ENCODE assay signal across 8 mouse cellular contexts in the genomic region with DNA sequence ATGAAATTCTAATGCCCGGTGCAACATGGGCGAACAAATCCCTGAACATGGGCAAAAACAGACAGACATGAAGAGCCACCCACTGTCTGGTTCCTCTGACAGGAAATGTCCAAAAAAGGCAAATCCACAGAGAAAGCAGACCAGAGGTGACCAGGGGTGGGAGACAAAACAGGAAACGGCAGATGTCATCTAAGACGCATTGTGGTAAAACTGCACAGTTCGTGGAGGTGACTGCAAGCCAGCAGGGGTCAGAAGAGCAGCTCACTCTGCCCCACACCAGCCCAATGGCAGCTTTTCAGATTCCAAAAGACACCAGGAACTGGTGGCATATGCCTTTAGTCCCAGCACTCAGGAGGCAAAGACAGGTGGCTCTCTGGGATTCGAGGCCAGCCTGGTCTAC. TPM values are rescaled to one million over a fixed set of nuclear protein-coding genes. Genes with fewer than 3 reads are reported as not detected.
DNase-seq lines count a peak whose midpoint lies in the region; ATAC-seq and TF ChIP-seq lines count a peak whose summit lies in the region.

No protein-coding gene starts in this region.

- WGBS in lung, embryonic 14.5 days, result 54% methylated on average over 6 of the region's 6 CpGs
- WGBS in thymus, adult 2 months, result 21% methylated on average over 6 of the region's 6 CpGs
- WGBS in neural tube, embryonic 15.5 days, result 55% methylated on average over 6 of the region's 6 CpGs
- WGBS in midbrain, embryonic 16.5 days, result 65% methylated on average over 6 of the region's 6 CpGs

- H3K9ac ChIP-seq in lung, embryonic 14.5 days, result no peak overlapping the region
- no peak overlapping the region for H3K9ac ChIP-seq in neural tube, embryonic 15.5 days (replicated peaks)
- no peak overlapping the region for H3K9ac ChIP-seq in midbrain, embryonic 16.5 days (ENCODE audit: low read depth, low read length)

- H3K4me1 ChIP-seq in lung, embryonic 14.5 days (ENCODE audit: insufficient read depth), result no peaks in the 10 kb centered on the region; the same call in 1 of the 2 replicates
- peaks cover 36% of the 10 kb centered on the region for H3K4me1 ChIP-seq in thymus, adult 2 months (replicated peaks; ENCODE audit: control insufficient read depth, insufficient read depth, low read length)
- H3K4me1 ChIP-seq in neural tube, embryonic 15.5 days, result peaks cover 45% of the 10 kb centered on the region
- H3K4me1 ChIP-seq in midbrain, embryonic 16.5 days (ENCODE audit: control insufficient read depth, insufficient read depth, low read length), result peaks cover 23% of the 10 kb centered on the region

- H3K27me3 ChIP-seq in lung, embryonic 14.5 days (ENCODE audit: insufficient read depth, low read length), result no peaks in the 10 kb centered on the region
- no peaks in the 10 kb centered on the region for H3K27me3 ChIP-seq in thymus, adult 2 months (ENCODE audit: control insufficient read depth, insufficient read depth, low read length)
- H3K27me3 ChIP-seq in neural tube, embryonic 15.5 days (replicated peaks), result no peaks in the 10 kb centered on the region
- H3K27me3 ChIP-seq in midbrain, embryonic 16.5 days (ENCODE audit: control insufficient read depth, insufficient read depth, low read depth, low read length), result no peaks in the 10 kb centered on the region

- peaks cover 7% of the 10 kb centered on the region; the same call in 1 of the 2 replicates for H3K36me3 ChIP-seq in lung, embryonic 14.5 days (ENCODE audit: insufficient read depth)
- H3K36me3 ChIP-seq in thymus, adult 2 months (ENCODE audit: control insufficient read depth, insufficient read depth, low read length), result peaks cover 3% of the 10 kb centered on the region; the same call in 1 of the 2 replicates
- 0 out of 2 replicates have a peak, but pooled peaks cover 14% of the 10 kb centered on the region for H3K36me3 ChIP-seq in neural tube, embryonic 15.5 days
- H3K36me3 ChIP-seq in midbrain, embryonic 16.5 days (ENCODE audit: control insufficient read depth, insufficient read depth, low read length), result peaks cover 5% of the 10 kb centered on the region; the same call in 1 of the 2 replicates

- peak; percentile 29 for TF ChIP-seq CTCF in layer of hippocampus, adult 2 months (conservative IDR thresholded peaks at IDR 0.05)
- TF ChIP-seq CTCF in lung, embryonic 14.5 days (IDR thresholded peaks at IDR 0.05; ENCODE audit: low read depth), result peak; percentile 5; the same call in 1 of the 2 replicates
- TF ChIP-seq CTCF in thymus, adult 2 months (IDR thresholded peaks at IDR 0.05; ENCODE audit: borderline replicate concordance, control insufficient read depth, extremely low read depth, insufficient read depth, low read length, poor library complexity), result no peak

- peak overlapping the region; percentile 71 for H3K27ac ChIP-seq in layer of hippocampus, adult 2 months
- H3K27ac ChIP-seq in lung, embryonic 14.5 days (ENCODE audit: low read depth), result 0 out of 2 replicates have a peak overlapping the region, but pooled peaks have one; percentile 24
- H3K27ac ChIP-seq in thymus, adult 2 months (ENCODE audit: control insufficient read depth, insufficient read depth, low read length), result peak overlapping the region; percentile 78
- H3K27ac ChIP-seq in neural tube, embryonic 15.5 days (replicated peaks), result no peak overlapping the region; the same call in 1 of the 2 replicates
- no peak overlapping the region for H3K27ac ChIP-seq in midbrain, embryonic 16.5 days (ENCODE audit: low read length)

- no peak overlapping the region for H3K4me3 ChIP-seq in layer of hippocampus, adult 2 months
- H3K4me3 ChIP-seq in lung, embryonic 14.5 days (ENCODE audit: low read depth, low read length), result no peak overlapping the region
- no peak overlapping the region for H3K4me3 ChIP-seq in thymus, adult 2 months (ENCODE audit: control insufficient read depth, insufficient read depth, low read length)
- no peak overlapping the region for H3K4me3 ChIP-seq in neural tube, embryonic 15.5 days (replicated peaks)
- no peak overlapping the region for H3K4me3 ChIP-seq in midbrain, embryonic 16.5 days (ENCODE audit: low read depth, low read length)

- no peak overlapping the region for H3K4me2 ChIP-seq in lung, embryonic 14.5 days
- H3K4me2 ChIP-seq in neural tube, embryonic 15.5 days, result no peak overlapping the region
- H3K4me2 ChIP-seq in midbrain, embryonic 16.5 days (ENCODE audit: low read length), result no peak overlapping the region

- DNase-seq in layer of hippocampus, adult 2 months (ENCODE audit: low spot score in 2 of 2), result no peak
- DNase-seq in layer of hippocampus, postnatal 10 days (ENCODE audit: low spot score in 2 of 2), result no peak
- peak; percentile 51 for DNase-seq in brain, adult 2 months (ENCODE audit: low read depth, low spot score)
- no peak for DNase-seq in lung, embryonic 14.5 days
- peak; percentile 51 for DNase-seq in thymus, adult 2 months
- no peak for DNase-seq in gastrocnemius, adult 8-10 months (ENCODE audit: low spot score in 2 of 2)

- ATAC-seq in lung, embryonic 14.5 days (ENCODE audit: insufficient read depth), result no peak
- no peak for ATAC-seq in neural tube, embryonic 15.5 days (ENCODE audit: low FRiP score)
- ATAC-seq in midbrain, embryonic 16.5 days, result no peak

- no peaks in the 10 kb centered on the region for H3K9me3 ChIP-seq in lung, embryonic 14.5 days (ENCODE audit: low read depth, low read length)
- no peaks in the 10 kb centered on the region for H3K9me3 ChIP-seq in neural tube, embryonic 15.5 days (replicated peaks)
- no peaks in the 10 kb centered on the region for H3K9me3 ChIP-seq in midbrain, embryonic 16.5 days (replicated peaks; ENCODE audit: control insufficient read depth, low read length, poor library complexity, severe bottlenecking)

- TF ChIP-seq POLR2A in thymus, adult 2 months (IDR thresholded peaks at IDR 0.05; ENCODE audit: control insufficient read depth, extremely low read depth, insufficient read depth, low read length, poor library complexity), result no peak

RNA-seq across cellular contexts. Expression of gene Cotl1, which starts 28.4 kb away (rescaled TPM):
- 100 to 1,000 TPM; 138 to 139 TPM for total RNA-seq in layer of hippocampus, adult 2 months (2021)
- total RNA-seq in layer of hippocampus, postnatal 10 days (2021), result 100 to 1,000 TPM; 129 to 134 TPM
- polyA plus RNA-seq in lung, embryonic 14.5 days (2014; fragmentation: Nextera tagmentation; extraction: Ambion mirVana), result 201 and 204 TPM in 2 replicates
- 428 and 476 TPM in 2 replicates for polyA plus RNA-seq in thymus, adult 2 months (2012; rRNA removed)
- total RNA-seq in gastrocnemius, adult 8-10 months (2022), result 1 to 10 TPM; 1.8 to 3.7 (median 3.2) TPM
- 104 and 158 TPM in 2 replicates for polyA plus RNA-seq in neural tube, embryonic 15.5 days (2015; fragmentation: Nextera tagmentation; extraction: Ambion mirVana)
- 126 and 139 TPM in 2 replicates for polyA plus RNA-seq in midbrain, embryonic 16.5 days (2015; fragmentation: Nextera tagmentation; extraction: Ambion mirVana)

RNA-seq across cellular contexts. Expression of gene Tldc1, which starts 33.7 kb away (rescaled TPM):
- 10 to 100 TPM; 15.2 to 15.5 TPM for total RNA-seq in layer of hippocampus, adult 2 months (2021)
- 10 to 100 TPM; 16.3 to 18.3 TPM for total RNA-seq in layer of hippocampus, postnatal 10 days (2021)
- polyA plus RNA-seq in lung, embryonic 14.5 days (2014; fragmentation: Nextera tagmentation; extraction: Ambion mirVana), result 9.7 and 10.3 TPM in 2 replicates
- polyA plus RNA-seq in thymus, adult 2 months (2012; rRNA removed), result 13.9 and 14.0 TPM in 2 replicates
- 1 to 10 TPM; 2.9 to 4.8 (median 3.8) TPM for total RNA-seq in gastrocnemius, adult 8-10 months (2022)
- 10.0 and 12.0 TPM in 2 replicates for polyA plus RNA-seq in neural tube, embryonic 15.5 days (2015; fragmentation: Nextera tagmentation; extraction: Ambion mirVana)
- polyA plus RNA-seq in midbrain, embryonic 16.5 days (2015; fragmentation: Nextera tagmentation; extraction: Ambion mirVana), result 10.9 and 12.2 TPM in 2 replicates

RNA-seq across cellular contexts. Expression of gene Klhl36, which starts 50.1 kb away (rescaled TPM):
- 1 to 10 TPM; 7.7 to 8.4 TPM for total RNA-seq in layer of hippocampus, adult 2 months (2021)
- 1 to 10 TPM; 7.4 to 9.3 TPM for total RNA-seq in layer of hippocampus, postnatal 10 days (2021)
- 11.5 and 11.8 TPM in 2 replicates for polyA plus RNA-seq in lung, embryonic 14.5 days (2014; fragmentation: Nextera tagmentation; extraction: Ambion mirVana)
- polyA plus RNA-seq in thymus, adult 2 months (2012; rRNA removed), result 41.8 and 51.0 TPM in 2 replicates
- total RNA-seq in gastrocnemius, adult 8-10 months (2022), result 1 to 10 TPM in 3 of 4 experiments, under 1 TPM in 1; 0.90 to 2.1 (median 1.6) TPM
- polyA plus RNA-seq in neural tube, embryonic 15.5 days (2015; fragmentation: Nextera tagmentation; extraction: Ambion mirVana), result 16.5 and 17.4 TPM in 2 replicates
- polyA plus RNA-seq in midbrain, embryonic 16.5 days (2015; fragmentation: Nextera tagmentation; extraction: Ambion mirVana), result 16.6 and 18.5 TPM in 2 replicates

Comparison
In these comparisons a context has a peak if more than half of its experiments do, and no peak if none do; other contexts are left out.
1. DNase-seq: peak in brain, adult 2 months (single experiment) and thymus, adult 2 months (single experiment); none in layer of hippocampus, adult 2 months (0 of 2), layer of hippocampus, postnatal 10 days (0 of 2), lung, embryonic 14.5 days (single experiment) and gastrocnemius, adult 8-10 months (0 of 2).
2. H3K27ac ChIP-seq: peak in layer of hippocampus, adult 2 months (single experiment), lung, embryonic 14.5 days (single experiment) and thymus, adult 2 months (single experiment); none in neural tube, embryonic 15.5 days (single experiment) and midbrain, embryonic 16.5 days (single experiment).